Mouse (Mus musculus) monocyte, adult 2 months (primary cell): ENCODE data around the gene Trem2.

Experiments
- DNase-seq, 2 experiments: peaks; one replicate each; pipeline ENCODE4 v3.0.0; 2022; ENCODE audit warnings: low spot score in 2 of 2, low read depth in 1 of 2

Gene Trem2

GRCm38 (mm10) chr17:48402751-48403150 lies 56.5 kb downstream of the Trem2 start:
- no peak for DNase-seq
